Mouse (Mus musculus) myocyte (in vitro differentiated cells): ENCODE data around the gene Sox5.

Experiments
- CEBPB ChIP-seq: IDR thresholded peaks from 2 replicates; pipeline ENCODE4 v1.6.1; 2011; ENCODE audit warnings: mild to moderate bottlenecking, moderate library complexity; ENCODE audit not compliant: poor library complexity, insufficient read depth, severe bottlenecking
- E2F4 ChIP-seq: IDR thresholded peaks from one replicate; pipeline ENCODE4 v1.6.1; 2011; ENCODE audit warnings: mild to moderate bottlenecking, control low read depth, moderate library complexity; ENCODE audit not compliant: insufficient read depth
- MAX ChIP-seq: IDR thresholded peaks from one replicate; pipeline ENCODE4 v1.6.1; 2011; ENCODE audit warnings: low read depth, mild to moderate bottlenecking, control low read depth
- MYOD1 ChIP-seq, 3 experiments: IDR thresholded peaks; one replicate each; pipeline ENCODE4 v1.6.1; 2011; ENCODE audit warnings: control low read depth in 2 of 3, low read depth in 2 of 3, mild to moderate bottlenecking in 2 of 3, moderate library complexity in 1 of 3; ENCODE audit not compliant: insufficient read length in 2 of 3, control insufficient read depth in 1 of 3
- POLR2A ChIP-seq: IDR thresholded peaks from one replicate; pipeline ENCODE4 v1.6.1; 2011; ENCODE audit warnings: low read depth, mild to moderate bottlenecking, control low read depth, moderate library complexity; ENCODE audit not compliant: insufficient read length
- POLR2AphosphoS2 ChIP-seq: IDR thresholded peaks from one replicate; pipeline ENCODE4 v1.6.1; 2011; ENCODE audit warnings: low read depth, control low read depth; ENCODE audit not compliant: insufficient read length
- REST ChIP-seq: IDR thresholded peaks from one replicate; pipeline ENCODE4 v1.6.1; 2011; ENCODE audit warnings: mild to moderate bottlenecking, control low read depth, moderate library complexity; ENCODE audit not compliant: insufficient read depth, insufficient read length
- SRF ChIP-seq: IDR thresholded peaks from one replicate; pipeline ENCODE4 v1.6.1; 2011; ENCODE audit warnings: low read depth; ENCODE audit not compliant: control insufficient read depth, insufficient read length
- USF1 ChIP-seq: IDR thresholded peaks from one replicate; pipeline ENCODE4 v1.6.1; 2011; ENCODE audit warnings: low read depth, mild to moderate bottlenecking, control low read depth, moderate library complexity

GRCm38 (mm10) chr6:143987548-143987947 lies 794.2 kb downstream of the Sox5 start:
- TF ChIP-seq POLR2A = no peak
- TF ChIP-seq E2F4 = no peak
- no peak for TF ChIP-seq CEBPB
- TF ChIP-seq MAX = no peak
- no peak for TF ChIP-seq SRF
- TF ChIP-seq USF1 = no peak
- TF ChIP-seq REST = no peak
- no peak for TF ChIP-seq POLR2AphosphoS2
- TF ChIP-seq MYOD1 (IDR thresholded peaks at IDR 0.05; ENCODE audit: control insufficient read depth in 1 of 3, insufficient read length in 2 of 3, low read depth in 2 of 3) = no peak
